Mouse (Mus musculus): Measurements from ENCODE around the gene Wasf2. TPM values are rescaled to one million over a fixed set of nuclear protein-coding genes. Genes with fewer than 3 reads are reported as not detected.
A peak's percentile ranks its signal among the peaks of the same experiment; 100 is the strongest.

Wasf2 gene
- total RNA-seq, 2 experiments from 2014 or later, result 37.4 to 45.0 TPM

DNA sequence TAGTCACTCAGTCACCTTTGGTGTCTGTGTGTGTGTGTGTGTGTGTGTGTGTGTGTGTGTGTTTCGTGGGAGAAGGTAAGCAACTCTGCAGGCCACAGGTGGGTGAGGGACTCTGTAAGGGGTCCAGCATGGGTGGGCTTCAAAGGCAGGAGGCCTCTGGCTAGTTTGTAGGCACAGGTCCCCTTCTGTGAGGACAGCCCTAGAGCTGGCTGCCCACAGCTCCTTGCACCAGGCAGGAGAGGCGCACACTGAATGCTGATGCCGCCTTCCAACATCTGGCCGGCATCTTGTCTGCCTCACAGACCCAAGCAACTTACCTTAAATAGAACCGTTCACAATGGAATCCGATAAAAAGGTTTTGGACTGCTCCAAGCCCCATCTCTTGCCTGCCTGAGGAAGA lies 69.4 kb downstream of the Wasf2 start:
- DNase-seq (ENCODE audit: low spot score in 2 of 2), result no peak

DNA sequence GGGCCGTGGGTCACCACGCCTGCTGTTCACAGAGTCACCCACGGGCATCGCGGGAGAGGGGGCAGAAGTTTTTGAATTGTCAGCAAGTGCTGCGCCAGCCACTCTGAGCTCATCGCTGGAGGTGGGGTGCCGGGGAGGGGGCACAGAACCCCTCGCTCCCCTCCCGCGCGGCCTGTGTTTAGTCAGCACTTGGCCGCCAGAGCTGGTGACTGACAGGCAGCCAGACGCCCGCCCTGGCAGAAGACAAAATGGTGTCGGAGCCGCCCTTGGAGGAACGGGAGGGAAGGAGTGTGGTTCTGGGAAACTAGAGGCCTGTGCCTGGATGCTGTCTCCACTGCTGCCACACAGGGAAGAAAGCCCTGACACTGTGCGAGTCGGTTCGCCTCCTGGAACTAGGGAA lies 70.0 kb downstream of the Wasf2 start:
- peak in 1 of 2 experiments; percentile 51 for DNase-seq (ENCODE audit: low spot score in 2 of 2)

DNA sequence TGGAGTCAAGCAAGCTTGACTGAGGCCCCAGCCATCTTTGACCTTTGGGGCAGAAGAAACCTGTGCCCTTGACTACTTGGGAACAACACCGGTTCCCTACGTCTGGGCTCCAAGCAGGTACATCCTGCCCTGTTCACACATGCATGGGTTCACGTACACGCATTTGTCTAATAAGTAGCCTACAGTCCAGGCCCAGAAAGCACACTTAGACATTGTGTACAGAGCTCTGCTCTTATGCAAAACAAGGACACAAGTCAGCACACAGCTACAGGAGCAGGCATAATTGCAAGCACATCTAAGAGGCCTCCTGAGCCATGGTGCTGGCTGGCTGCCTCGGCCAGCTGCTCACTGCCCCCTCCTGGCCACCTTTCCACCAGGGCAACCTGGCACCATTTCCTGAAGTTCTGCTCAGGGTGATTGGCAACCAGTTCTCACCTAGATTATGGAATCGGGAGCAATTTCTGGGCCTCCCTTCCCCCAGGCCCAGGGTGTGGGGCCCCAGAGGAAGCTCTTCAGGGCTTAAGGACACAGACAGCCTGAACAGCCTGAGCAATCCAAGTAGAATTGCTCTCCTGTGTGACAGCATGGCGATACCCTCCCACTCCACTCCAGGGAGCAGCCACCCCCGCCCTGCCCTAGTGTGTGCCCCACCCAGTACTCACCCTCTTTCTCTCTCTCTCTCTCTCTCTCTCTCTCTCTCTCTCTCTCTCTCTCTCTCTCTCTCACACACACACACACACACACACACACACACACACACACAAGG lies 70.9 kb downstream of the Wasf2 start:
- DNase-seq (ENCODE audit: low spot score in 2 of 2), result peak in 1 of 2 experiments; percentile 62

DNA sequence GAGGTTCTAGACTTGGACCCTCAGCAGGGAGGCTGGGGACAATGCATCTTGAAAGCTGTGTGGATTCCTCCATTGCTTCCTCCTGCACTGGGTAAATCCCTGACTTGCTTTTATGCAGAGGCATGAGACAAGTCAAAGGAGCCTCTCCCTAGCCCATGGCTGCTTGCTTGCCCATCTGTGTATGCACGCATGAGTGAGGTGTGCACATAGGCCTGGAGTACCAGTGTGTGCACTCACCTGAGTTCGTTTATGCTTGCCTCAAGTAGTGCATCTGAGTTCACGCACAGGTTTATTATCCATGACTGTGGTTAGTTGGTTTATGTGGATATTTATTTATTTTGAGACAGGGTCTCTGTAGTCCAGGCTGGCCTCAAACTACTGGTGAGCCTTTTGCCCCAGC lies 71.9 kb downstream of the Wasf2 start:
- DNase-seq (ENCODE audit: low spot score in 2 of 2), result no peak

DNA sequence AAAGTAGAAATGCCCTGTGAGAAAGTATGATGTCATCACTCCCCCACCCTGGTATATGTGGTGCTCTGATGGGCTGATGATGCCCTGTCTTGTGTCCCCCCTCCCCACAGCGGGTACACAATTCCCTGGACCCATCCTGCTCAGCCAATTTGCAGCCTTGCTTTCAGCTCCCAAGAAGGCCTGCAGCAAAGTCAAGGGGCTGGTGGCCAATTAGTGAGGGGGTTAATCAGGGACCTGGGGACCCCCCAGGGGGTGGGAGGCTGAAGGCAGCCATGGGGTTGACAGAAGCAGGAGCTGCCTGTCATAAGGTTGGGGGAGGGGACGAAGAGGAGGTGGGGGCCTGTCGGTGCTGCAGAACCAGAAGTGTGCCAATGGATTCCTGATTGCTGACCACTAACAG lies 73.3 kb downstream of the Wasf2 start:
- no peak for DNase-seq (ENCODE audit: low spot score in 2 of 2)

DNA sequence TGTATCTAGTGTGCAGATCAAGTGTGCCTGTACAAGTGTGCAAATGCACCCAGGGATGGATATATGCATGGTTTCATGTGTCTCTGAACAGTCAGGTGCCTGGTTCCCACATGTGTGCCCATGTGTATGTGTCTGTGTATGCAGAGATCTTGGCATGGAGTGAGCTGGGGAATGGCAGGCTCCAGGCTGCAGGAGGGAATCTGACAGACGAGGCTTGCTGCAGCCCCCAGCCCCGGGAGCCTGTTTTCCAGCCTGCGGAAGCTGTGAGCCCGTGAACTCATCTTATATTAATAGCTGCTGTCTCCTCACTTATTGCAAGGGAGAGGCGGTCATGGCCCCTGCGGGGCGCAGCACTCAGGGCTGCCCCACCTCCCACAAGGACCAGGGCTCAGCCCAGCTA lies 74.1 kb downstream of the Wasf2 start:
- no peak for DNase-seq (ENCODE audit: low spot score in 2 of 2)

DNA sequence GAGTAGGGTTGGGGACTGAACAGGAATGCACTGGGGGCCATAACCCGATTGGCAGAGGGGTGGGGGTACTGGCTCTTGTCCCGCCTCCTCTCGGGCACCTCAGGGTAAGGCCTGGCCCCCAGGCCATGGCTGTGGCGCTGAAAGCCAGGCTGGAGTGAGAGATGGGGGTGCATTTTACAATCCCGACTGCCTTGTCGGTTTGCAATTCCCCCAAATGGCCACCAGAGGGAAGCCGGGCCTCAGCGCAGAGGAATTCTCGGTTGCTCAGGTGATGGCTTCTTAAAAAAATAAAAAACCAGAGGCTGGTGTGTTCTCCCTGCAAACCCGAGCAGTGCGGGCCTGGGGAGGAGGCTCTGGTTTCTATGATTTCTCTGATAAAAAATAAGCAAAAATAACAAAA lies 79.1 kb downstream of the Wasf2 start:
- DNase-seq (ENCODE audit: low spot score in 2 of 2), result no peak

DNA sequence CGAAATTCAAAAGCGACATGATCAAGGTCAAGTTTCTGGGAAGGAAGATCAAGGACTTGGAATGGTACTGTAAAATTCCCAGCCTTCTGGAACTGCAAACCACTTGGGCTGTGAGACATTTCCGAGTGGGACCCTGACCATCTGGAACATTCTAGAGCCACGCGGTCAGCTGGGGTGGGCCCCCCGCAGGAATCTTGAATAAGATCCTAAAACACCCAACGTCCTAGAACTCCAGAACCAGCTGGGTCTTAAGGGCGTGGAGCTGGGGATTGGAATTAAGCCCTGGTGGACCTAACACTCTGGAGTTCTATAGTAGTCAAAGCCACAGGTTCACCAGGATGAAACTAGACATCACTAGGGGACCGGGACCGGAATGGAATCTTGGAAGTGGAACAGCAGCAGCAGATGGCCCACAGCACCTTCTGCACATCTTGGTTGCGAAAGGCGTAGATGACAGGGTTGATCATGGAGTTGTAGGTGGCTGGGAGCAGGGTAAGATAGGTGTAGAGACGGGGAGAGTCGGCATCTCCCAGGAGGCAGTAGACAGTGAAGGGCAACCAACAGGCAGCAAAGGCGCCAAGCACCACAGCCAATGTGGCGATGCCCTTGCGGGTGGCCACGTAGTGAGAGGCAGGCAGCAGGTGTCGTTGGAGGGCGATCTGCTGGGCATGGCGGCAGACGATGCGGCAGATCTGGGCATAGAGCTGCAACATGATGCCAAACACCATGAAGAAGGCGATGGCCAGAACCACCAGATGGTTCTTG lies 79.9 kb downstream of the Wasf2 start:
- DNase-seq (ENCODE audit: low spot score in 2 of 2), result no peak

DNA sequence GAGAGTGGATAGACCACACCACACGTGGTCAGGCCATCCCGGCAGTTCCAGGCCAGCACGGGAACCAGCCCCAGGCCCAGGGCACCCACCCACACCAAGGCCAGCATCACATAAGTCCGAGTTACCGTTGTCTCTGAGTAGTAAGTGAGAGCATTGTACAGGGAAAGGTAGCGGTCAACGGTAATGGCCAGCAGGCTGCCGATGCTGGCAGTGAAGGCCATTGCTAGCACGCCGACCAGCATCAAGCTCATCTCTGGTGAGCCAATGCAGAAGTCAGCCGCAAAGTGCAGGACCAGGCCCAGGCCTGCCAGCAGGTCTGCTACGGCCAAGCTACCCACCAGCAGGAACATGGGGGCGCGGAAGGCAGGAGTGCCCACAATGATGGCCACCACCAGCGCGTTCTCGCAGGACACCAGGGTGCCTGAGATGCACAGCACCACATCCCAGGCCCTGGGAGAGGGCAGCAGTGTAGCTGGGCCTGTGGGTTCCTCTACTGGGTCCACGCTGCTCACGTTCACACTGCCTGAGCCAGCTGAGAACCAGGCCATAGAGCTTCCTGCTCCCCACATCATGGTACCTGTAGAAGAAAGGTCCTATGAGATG lies 80.6 kb downstream of the Wasf2 start:
- no peak for DNase-seq (ENCODE audit: low spot score in 2 of 2)

DNA sequence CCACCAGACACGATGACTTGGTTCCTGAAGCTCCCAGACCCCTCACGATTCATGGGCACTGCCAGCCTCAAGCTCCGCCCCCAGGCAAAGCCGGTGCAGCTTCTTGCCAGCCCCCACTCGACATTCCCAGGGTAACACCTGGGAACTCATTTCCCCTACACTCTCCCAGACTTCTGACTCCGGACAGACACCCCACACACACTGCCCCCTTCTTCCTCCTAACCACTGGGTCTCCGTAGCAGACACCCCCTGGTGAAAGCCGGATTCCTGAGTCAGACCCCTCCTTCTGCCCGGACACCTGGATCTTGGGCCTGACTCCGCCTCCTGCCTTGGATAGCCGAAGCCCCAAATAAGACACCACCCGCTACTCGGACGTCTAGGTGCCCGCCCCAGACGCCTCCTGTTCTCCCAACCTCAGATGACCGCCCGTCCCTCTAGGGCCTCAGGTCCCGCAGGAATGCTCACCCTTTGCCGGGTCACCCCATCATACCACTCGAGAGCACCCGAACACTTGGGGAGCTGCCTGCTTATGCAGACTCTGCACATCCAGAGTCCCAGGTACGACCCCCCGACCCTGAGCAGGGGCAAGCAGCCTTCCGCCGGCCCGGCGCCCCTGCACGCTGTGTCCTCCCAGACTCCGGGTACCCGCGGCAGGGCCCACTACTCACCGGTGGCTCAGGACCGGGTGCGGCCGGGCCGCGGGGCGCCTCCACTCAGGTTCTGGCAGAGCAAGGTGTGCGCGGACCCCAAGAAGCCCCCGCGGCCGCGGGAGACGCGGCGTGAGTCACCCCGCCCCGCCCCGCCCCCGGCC lies 81.7 kb downstream of the Wasf2 start, which contains the start of the genes Cd164l2 and Gpr3:
Gene Cd164l2, plus strand, starts transcription at position 381 of the 811 bp plus-strand sequence.
Gene Gpr3, minus strand, starts transcription at position 786 of the 811 bp plus-strand sequence.
- no peak for DNase-seq (ENCODE audit: low spot score in 2 of 2)

DNA sequence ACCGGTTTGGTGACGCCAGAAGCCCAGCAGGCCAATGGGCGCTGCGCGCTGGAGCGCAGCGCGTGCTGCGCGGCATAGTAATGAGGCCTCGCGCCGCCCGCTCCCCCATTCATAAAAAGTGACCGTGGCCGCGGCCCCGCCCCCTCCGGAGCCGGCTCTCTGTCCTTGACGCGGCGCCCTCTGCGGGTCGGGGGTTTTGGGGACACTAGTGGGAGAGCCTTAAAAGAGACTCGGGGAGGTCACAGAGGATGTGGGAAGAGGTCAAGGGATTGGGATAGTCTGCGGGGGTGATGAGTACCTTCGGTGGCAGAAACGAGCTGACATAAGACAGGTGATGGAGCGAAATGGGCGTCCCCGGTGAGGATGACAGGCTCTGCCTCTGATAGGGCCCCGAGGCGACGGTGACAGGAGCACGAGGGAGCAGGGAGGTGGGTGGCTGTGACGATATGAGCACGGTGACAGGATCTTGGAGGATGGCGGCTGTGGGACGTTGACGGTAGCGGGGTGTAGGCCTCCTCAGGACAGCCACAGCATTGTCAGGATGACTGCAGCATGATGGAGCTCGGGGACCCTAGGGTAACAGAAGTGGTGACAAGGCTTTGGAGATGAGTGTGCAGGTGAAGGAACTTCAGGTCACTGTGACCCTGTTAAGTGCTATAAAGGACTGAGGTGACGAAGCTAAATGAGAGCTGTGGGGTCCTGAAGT lies 82.4 kb downstream of the Wasf2 start:
- peak; percentile 77 to 79 for DNase-seq (ENCODE audit: low spot score in 2 of 2)

DNA sequence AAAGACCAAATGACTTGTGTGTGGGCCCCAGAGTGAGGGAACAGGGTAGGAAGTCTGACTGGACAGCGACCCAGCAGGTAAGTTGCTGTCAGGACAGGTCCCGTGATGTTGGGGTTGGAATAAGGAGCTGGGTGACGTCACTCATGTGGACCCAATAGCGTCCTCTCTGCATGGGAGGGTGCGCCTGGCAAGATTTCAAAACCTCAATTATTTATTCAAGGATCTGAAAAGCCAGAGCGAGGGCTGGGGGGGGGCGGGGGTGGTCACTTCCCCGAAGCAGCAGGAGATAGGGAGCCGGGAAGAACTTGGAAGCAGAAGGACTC lies 82.9 kb downstream of the Wasf2 start:
- no peak for DNase-seq (ENCODE audit: low spot score in 2 of 2)

DNA sequence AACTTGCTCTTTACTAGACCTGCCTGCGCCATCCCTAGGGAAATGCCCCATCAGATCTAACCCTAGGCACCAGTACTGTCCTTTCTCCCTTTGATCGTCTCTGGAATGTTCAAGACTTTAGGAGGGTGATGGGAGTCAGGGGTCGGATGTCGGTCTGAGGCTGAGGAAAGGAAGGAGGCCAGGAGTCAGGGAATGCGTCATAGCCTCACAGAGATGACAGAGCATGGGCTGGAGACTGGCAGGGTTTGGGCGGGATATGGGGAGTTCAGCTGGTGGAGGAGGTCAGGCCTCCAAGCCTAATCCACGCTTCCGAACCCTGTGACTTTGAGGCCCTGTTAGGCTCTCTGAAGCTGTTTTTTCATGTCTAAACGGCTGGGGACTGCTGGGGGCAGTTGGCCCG lies 83.4 kb downstream of the Wasf2 start:
- no peak for DNase-seq (ENCODE audit: low spot score in 2 of 2)

DNA sequence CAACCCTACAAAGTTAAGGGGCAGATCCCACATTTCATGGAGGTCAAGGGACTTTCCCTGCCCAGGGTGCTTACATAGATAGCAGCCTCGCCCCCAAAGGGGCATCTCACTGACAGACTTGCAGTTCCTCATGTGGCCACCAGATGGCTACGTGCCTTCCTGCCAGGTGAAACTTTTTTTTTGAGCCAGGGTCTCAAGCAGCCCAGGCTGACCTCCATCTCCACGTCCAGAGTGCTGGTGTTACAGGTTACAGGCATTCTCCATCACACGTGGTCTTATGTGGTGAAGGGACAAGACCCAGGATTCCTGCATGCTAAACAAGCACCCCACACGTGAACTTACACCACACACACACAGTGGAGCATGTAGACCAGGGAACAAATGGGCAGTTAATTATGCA lies 87.3 kb downstream of the Wasf2 start:
- peak in 1 of 2 experiments; percentile 47 for DNase-seq (ENCODE audit: low spot score in 2 of 2)

DNA sequence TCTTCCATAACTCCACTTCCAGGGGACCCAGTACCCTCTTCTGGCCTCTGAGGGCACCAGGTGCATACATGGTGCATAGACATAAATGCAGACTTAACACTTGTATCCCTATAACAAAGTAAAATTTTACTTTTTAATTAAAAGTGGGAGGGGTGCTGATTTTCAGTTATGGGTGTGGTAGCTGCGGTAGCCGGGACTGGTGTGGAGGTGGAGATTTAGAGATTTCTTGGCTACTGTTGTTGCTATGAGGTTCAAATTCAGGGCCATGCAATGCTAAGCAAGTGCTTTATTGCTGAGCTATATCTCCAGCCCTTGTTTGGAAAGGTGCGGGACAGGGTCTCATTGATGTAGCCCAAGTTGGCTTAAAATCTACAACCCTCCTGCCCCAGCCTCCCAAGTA lies 88.4 kb downstream of the Wasf2 start:
- no peak for DNase-seq (ENCODE audit: low spot score in 2 of 2)

DNA sequence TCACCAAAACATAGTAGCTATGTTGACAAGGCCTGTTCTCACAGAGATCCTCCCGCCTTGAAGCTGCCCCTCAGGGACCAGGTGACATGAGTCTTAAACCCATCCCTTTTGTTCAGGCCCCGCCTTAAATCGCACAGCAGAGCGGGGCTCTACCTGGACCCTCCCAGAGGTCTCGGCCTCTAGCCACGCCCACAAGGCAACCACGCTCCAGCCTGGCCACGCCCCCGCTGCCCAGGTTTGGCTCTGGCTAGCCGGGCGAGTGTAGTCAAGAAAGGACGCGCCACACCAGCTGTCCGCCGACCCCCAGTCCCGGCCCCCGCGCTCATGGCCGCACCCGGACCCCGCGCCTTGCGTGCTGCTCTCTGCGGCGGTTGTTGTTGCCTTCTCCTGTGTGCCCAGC lies 90.4 kb downstream of the Wasf2 start:
- DNase-seq (ENCODE audit: low spot score in 2 of 2), result no peak

DNA sequence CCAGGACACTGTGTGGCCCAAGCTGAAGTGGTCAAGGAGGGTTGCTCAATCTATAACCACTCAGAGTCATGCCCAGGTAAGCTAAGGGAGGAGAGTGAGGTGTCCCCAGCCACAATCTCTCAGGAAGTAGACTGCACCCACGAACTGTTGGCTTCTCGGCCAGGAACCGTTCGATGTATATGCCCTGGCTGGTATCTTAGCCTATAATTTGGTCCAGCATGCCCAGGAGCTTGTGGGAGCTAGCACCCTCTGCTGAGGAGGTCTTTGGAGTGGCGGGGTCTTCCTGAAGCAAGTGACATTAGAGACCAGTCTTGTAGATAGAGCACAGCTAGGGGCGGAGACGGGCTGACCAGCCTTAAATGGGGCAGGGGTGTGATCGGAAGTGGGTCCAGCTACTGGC lies 91.4 kb downstream of the Wasf2 start:
- no peak for DNase-seq (ENCODE audit: low spot score in 2 of 2)

DNA sequence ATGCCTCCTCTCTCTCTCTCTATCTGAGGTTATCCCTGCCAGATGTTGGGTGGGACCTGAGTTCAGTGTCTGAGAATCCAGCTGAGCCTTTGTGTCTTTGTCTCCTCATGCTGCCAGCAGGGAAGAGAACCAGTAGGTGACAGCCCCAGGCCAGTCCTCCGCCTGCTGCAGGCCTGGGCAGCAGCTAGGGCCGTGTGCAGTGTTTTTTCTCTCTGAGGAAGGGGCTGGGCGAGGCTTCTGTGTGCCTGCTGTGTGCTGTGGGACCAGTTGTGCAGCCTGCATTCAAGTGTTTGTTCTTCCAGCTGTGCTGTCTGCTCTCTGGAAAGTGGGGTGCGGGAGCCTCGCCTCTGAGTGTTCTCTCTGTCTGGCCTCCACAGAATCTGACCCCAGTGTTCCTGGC lies 93.6 kb downstream of the Wasf2 start:
- DNase-seq (ENCODE audit: low spot score in 2 of 2), result no peak

DNA sequence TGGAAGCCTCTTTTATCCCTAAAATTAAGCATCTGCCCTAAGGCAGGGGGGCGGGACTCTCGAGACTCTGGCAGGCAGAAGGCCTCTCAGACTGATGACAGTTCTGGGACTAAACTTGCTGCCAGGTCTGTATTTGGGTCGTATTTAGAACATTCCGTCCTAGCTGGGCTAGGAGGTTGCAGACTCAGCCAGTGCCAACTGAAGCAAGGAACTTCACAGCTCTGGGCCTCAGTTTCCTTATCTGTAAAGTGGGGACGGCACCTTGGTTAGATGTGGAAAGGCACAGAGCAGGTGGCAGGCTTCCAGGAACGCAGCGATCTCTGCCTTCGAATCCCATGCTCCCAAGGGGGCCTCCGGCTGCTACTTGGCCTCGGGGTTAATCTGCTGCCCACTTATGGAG lies 95.8 kb downstream of the Wasf2 start:
- no peak for DNase-seq (ENCODE audit: low spot score in 2 of 2)

DNA sequence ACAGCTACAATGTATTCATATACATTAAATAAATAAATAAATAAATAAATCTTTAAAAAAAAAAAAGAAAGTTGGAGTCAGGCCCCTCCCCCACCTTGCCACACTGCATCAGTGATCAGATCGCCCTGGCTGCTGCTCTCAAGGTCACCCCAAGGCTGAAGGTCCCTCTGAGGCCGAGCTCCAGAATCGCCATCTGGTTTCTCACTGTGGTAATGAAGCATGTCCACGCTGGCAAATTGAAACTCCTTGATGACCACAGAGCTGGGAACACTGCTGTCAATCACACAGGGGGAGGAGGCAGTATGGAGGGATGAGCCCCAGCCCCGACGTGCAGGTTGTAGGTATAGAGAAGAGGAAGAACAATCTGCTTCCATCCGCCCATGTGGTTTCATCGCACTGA lies 97.3 kb downstream of the Wasf2 start:
- DNase-seq (ENCODE audit: low spot score in 2 of 2), result no peak

DNA sequence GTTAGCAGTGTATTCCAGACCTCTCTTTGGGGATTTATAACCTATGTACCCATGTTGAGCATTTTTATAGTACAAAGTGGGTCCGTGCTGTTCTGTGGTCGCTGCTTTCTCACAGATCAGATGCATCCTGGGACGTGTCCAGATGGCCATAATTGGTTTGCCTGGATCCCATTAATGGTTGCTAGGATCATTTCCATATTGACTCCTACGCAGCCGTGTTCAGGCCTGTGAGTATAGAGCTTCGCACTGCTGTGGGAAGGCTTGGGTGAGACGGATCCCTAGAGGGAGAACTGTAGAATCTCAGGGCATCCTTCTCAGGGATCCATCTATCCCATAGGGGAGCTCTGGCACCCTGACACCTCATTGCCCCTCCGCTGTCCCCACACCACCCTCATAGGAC lies 99.3 kb downstream of the Wasf2 start:
- peak in 1 of 2 experiments; percentile 37 for DNase-seq (ENCODE audit: low spot score in 2 of 2)

Data from layer of hippocampus, postnatal 14 days (tissue).